Mouse (Mus musculus): ENCODE measurements around the gene Smarca4. TPM values are rescaled to one million over a fixed set of nuclear protein-coding genes. Genes with fewer than 3 reads are reported as not detected.
"Not testable (repeated sequence)": the region's sequence is repeated elsewhere in the genome, so short reads cannot be mapped to it uniquely, and the experiment has no call there.

Smarca4 gene
- polyA plus RNA-seq, 1 experiment, result 77.3 TPM

- Histone ChIP-seq H3K4me3 (ENCODE audit: insufficient read depth, low read length) (no peak overlapping the region), H3K27ac (ENCODE audit: insufficient read depth, low read length) (no peak overlapping the region), H3K4me1 (ENCODE audit: control insufficient read depth, insufficient read depth, low read length) (no peaks in the 10 kb centered on the region)
- no peak for TF ChIP-seq CTCF (IDR thresholded peaks at IDR 0.05; ENCODE audit: extremely low read depth, insufficient read depth, low read length)
- no peak for TF ChIP-seq POLR2A (IDR thresholded peaks at IDR 0.05; ENCODE audit: extremely low read depth, insufficient read depth, low read length)
These were observed 81.2 kb downstream of the Smarca4 start for GRCm38 (mm10) chr9:21697121-21697520.

GRCm38 (mm10) chr9:21699280-21699679, 83.3 kb downstream of the Smarca4 start:
- not testable (repeated sequence) for H3K4me3 ChIP-seq (ENCODE audit: insufficient read depth, low read length); H3K4me1 ChIP-seq (ENCODE audit: control insufficient read depth, insufficient read depth, low read length); H3K27ac ChIP-seq (ENCODE audit: insufficient read depth, low read length)
- TF ChIP-seq CTCF (IDR thresholded peaks at IDR 0.05; ENCODE audit: extremely low read depth, insufficient read depth, low read length), result peak; percentile 25; the same call in 1 of the 2 replicates

GRCm38 (mm10) chr9:21701091-21701490, 85.1 kb downstream of the Smarca4 start:
- Histone ChIP-seq H3K4me3 (ENCODE audit: insufficient read depth, low read length) (no peak overlapping the region), H3K27ac (ENCODE audit: insufficient read depth, low read length) (no peak overlapping the region), H3K4me1 (ENCODE audit: control insufficient read depth, insufficient read depth, low read length) (no peaks in the 10 kb centered on the region)
- TF ChIP-seq CTCF (IDR thresholded peaks at IDR 0.05; ENCODE audit: extremely low read depth, insufficient read depth, low read length), result no peak
- 0 out of 2 replicates have a peak, but pooled peaks have one; percentile 23 for TF ChIP-seq POLR2A (IDR thresholded peaks at IDR 0.05; ENCODE audit: extremely low read depth, insufficient read depth, low read length)

- TF ChIP-seq POLR2A (IDR thresholded peaks at IDR 0.05; ENCODE audit: extremely low read depth, insufficient read depth, low read length) (no peak), CTCF (IDR thresholded peaks at IDR 0.05; ENCODE audit: extremely low read depth, insufficient read depth, low read length) (no peak)
- H3K4me3 ChIP-seq (ENCODE audit: insufficient read depth, low read length), result no peak overlapping the region
- H3K4me1 ChIP-seq (ENCODE audit: control insufficient read depth, insufficient read depth, low read length), result no peaks in the 10 kb centered on the region
- no peak overlapping the region for H3K27ac ChIP-seq (ENCODE audit: insufficient read depth, low read length)
These were observed 87.5 kb downstream of the Smarca4 start for GRCm38 (mm10) chr9:21703494-21703893.

- H3K27ac ChIP-seq (ENCODE audit: insufficient read depth, low read length), result no peak overlapping the region
- no peaks in the 10 kb centered on the region for H3K4me1 ChIP-seq (ENCODE audit: control insufficient read depth, insufficient read depth, low read length)
- H3K4me3 ChIP-seq (ENCODE audit: insufficient read depth, low read length), result no peak overlapping the region
- TF ChIP-seq POLR2A (IDR thresholded peaks at IDR 0.05; ENCODE audit: extremely low read depth, insufficient read depth, low read length) (no peak), CTCF (IDR thresholded peaks at IDR 0.05; ENCODE audit: extremely low read depth, insufficient read depth, low read length) (no peak)
These were observed 90.1 kb downstream of the Smarca4 start for GRCm38 (mm10) chr9:21706085-21706484.

- Histone ChIP-seq H3K4me1 (ENCODE audit: control insufficient read depth, insufficient read depth, low read length) (no peaks in the 10 kb centered on the region), H3K4me3 (ENCODE audit: insufficient read depth, low read length) (no peak overlapping the region), H3K27ac (ENCODE audit: insufficient read depth, low read length) (no peak overlapping the region)
- TF ChIP-seq POLR2A (IDR thresholded peaks at IDR 0.05; ENCODE audit: extremely low read depth, insufficient read depth, low read length), result no peak
- TF ChIP-seq CTCF (IDR thresholded peaks at IDR 0.05; ENCODE audit: extremely low read depth, insufficient read depth, low read length), result no peak
These were observed 90.8 kb downstream of the Smarca4 start for GRCm38 (mm10) chr9:21706586-21707265.

GRCm38 (mm10) chr9:21709340-21709739, 93.4 kb downstream of the Smarca4 start:
- H3K4me1 ChIP-seq (ENCODE audit: control insufficient read depth, insufficient read depth, low read length), result no peaks in the 10 kb centered on the region
- no peak overlapping the region for H3K27ac ChIP-seq (ENCODE audit: insufficient read depth, low read length)
- TF ChIP-seq CTCF (IDR thresholded peaks at IDR 0.05; ENCODE audit: extremely low read depth, insufficient read depth, low read length) (no peak), POLR2A (IDR thresholded peaks at IDR 0.05; ENCODE audit: extremely low read depth, insufficient read depth, low read length) (no peak)
- H3K4me3 ChIP-seq (ENCODE audit: insufficient read depth, low read length), result no peak overlapping the region

GRCm38 (mm10) chr9:21715298-21715697, 99.3 kb downstream of the Smarca4 start:
- Histone ChIP-seq H3K4me1 (ENCODE audit: control insufficient read depth, insufficient read depth, low read length) (no peaks in the 10 kb centered on the region), H3K4me3 (ENCODE audit: insufficient read depth, low read length) (no peak overlapping the region), H3K27ac (ENCODE audit: insufficient read depth, low read length) (no peak overlapping the region)
- TF ChIP-seq POLR2A (IDR thresholded peaks at IDR 0.05; ENCODE audit: extremely low read depth, insufficient read depth, low read length), result no peak
- no peak for TF ChIP-seq CTCF (IDR thresholded peaks at IDR 0.05; ENCODE audit: extremely low read depth, insufficient read depth, low read length)

- H3K4me3 ChIP-seq (ENCODE audit: insufficient read depth, low read length), result no peak overlapping the region
These were observed 101.0 kb downstream of the Smarca4 start for GRCm38 (mm10) chr9:21717015-21717414.

GRCm38 (mm10) chr9:21721036-21721435, 105.1 kb downstream of the Smarca4 start:
- TF ChIP-seq POLR2A (IDR thresholded peaks at IDR 0.05; ENCODE audit: extremely low read depth, insufficient read depth, low read length) (no peak), CTCF (IDR thresholded peaks at IDR 0.05; ENCODE audit: extremely low read depth, insufficient read depth, low read length) (no peak)
- Histone ChIP-seq H3K27ac (ENCODE audit: insufficient read depth, low read length) (no peak overlapping the region), H3K4me3 (ENCODE audit: insufficient read depth, low read length) (no peak overlapping the region), H3K4me1 (ENCODE audit: control insufficient read depth, insufficient read depth, low read length) (peaks cover 2% of the 10 kb centered on the region; the same call in 1 of the 2 replicates)

More at GRCm38 (mm10) chr9:21717015-21717414, 101.0 kb downstream of the Smarca4 start:
- Histone ChIP-seq H3K27ac (ENCODE audit: insufficient read depth, low read length) (no peak overlapping the region), H3K4me1 (ENCODE audit: control insufficient read depth, insufficient read depth, low read length) (no peaks in the 10 kb centered on the region)
- TF ChIP-seq CTCF (IDR thresholded peaks at IDR 0.05; ENCODE audit: extremely low read depth, insufficient read depth, low read length), result no peak
- TF ChIP-seq POLR2A (IDR thresholded peaks at IDR 0.05; ENCODE audit: extremely low read depth, insufficient read depth, low read length), result no peak
